Mouse (Mus musculus) heart, postnatal 0 days (tissue): ENCODE results near the gene Parg. TPM values are rescaled to one million over a fixed set of nuclear protein-coding genes. Genes with fewer than 3 reads are reported as not detected.

Source experiments
- ATAC-seq: fragments of 200-750 bp; cut with Nextera tagmentation; 2 replicates; pipeline ENCODE4 v1.8.0; 2017; ENCODE audit warnings: low read depth, moderate number of reproducible peaks, moderate library complexity; ENCODE audit not compliant: insufficient read depth
- DNase-seq: peaks from one replicate; pipeline ENCODE4 v3.0.0-alpha.2; 2016; ENCODE audit warnings: low spot score
- H3K27ac ChIP-seq: fragments of 300-500 bp; sonication (generic); 2 replicates; pipeline ENCODE4 v1.5.1; 2014; ENCODE audit warnings: low read depth, mild to moderate bottlenecking
- H3K27me3 ChIP-seq: fragments of 300-500 bp; sonication (generic); 2 replicates; pipeline ENCODE4 v1.6.1; 2014; ENCODE audit warnings: low read length, mixed read lengths; ENCODE audit not compliant: control insufficient read depth, insufficient read depth
- H3K36me3 ChIP-seq: fragments of 300-500 bp; sonication (generic); replicated peaks from 2 replicates; pipeline ENCODE4 v1.6.1; 2014; ENCODE audit warnings: low read length, mixed read lengths; ENCODE audit not compliant: control insufficient read depth, insufficient read depth
- H3K4me1 ChIP-seq: fragments of 300-500 bp; sonication (generic); 2 replicates; pipeline ENCODE4 v1.6.1; 2014; ENCODE audit warnings: antibody characterized with exemption; ENCODE audit not compliant: control insufficient read depth, insufficient read depth
- H3K4me2 ChIP-seq: fragments of 300-500 bp; sonication (generic); 2 replicates; pipeline ENCODE4 v1.6.1; 2014; ENCODE audit warnings: low read depth, mild to moderate bottlenecking, low read length, moderate library complexity
- H3K4me3 ChIP-seq: fragments of 300-500 bp; sonication (generic); 2 replicates; pipeline ENCODE4 v1.5.1; 2014; ENCODE audit warnings: low read depth, low read length
- H3K9ac ChIP-seq: fragments of 300-500 bp; sonication (generic); replicated peaks from 2 replicates; pipeline ENCODE4 v1.6.1; 2014; ENCODE audit warnings: low read depth, low read length, mixed read lengths
- H3K9me3 ChIP-seq: fragments of 300-500 bp; sonication (generic); replicated peaks from 2 replicates; pipeline ENCODE4 v1.6.1; 2016; ENCODE audit warnings: low read length; ENCODE audit not compliant: control insufficient read depth
- CTCF ChIP-seq: IDR thresholded peaks from 2 replicates; pipeline ENCODE4 v1.5.1; 2016; ENCODE audit warnings: antibody characterized with exemption, control low read depth, low read depth
- EP300 ChIP-seq: IDR thresholded peaks from 2 replicates; pipeline ENCODE4 v1.6.1; 2016; ENCODE audit warnings: antibody characterized with exemption, low read depth
- WGBS: fragments of 180-500 bp; shearing (Covaris S2); extraction: QIAGEN DNeasy Blood & Tissue Kit; methylation state at CpG from one replicate; pipeline ENCODE4 v1.1.7; 2014; 5-methylcytosine and 5-hydroxymethylcytosine counted together
- polyA plus RNA-seq: library from polyadenylated mRNA; unstranded; fragments of >200 nt; fragmentation: Nextera tagmentation; extraction: Ambion mirVana; gene quantifications from 2 replicates; pipeline ENCODE4 v1.2.1, GENCODE M21; 2015
- total RNA-seq: library from RNA; depleted of rRNA; stranded (reverse); fragments of >200 nt; gene quantifications from 2 replicates; pipeline ENCODE4 v1.2.3, GENCODE M21; 2014; ENCODE audit warnings: low replicate concordance

Parg gene
- total and polyA plus RNA-seq, 2 experiments from 2014 or later = 16.5 to 21.4 TPM

DNA sequence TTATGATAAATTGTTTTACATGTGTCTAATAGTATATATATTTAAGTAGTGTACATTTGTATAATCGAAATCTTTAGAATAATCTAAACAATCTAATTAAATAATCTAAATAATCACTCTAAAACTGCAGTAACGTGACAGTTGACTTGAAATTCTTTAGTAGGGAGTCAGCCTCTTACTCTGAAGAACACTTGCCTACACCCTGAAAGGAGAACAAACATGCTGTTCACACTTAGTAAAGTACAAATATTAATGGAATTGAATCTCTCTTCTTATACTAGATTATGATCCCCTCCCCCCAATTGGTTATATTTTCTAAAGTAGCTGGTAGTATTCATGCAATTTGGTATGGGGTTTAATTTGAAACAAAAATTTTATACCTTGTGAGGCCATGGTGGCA, 60.0 kb downstream of the Parg start:
- peaks cover 33% of the 10 kb centered on the region for H3K36me3 ChIP-seq
- DNase-seq = no peak
- no peak overlapping the region for H3K9ac ChIP-seq
- H3K4me3 ChIP-seq = no peak overlapping the region
- H3K4me2 ChIP-seq = no peak overlapping the region
- H3K9me3 ChIP-seq = no peaks in the 10 kb centered on the region
- H3K27me3 ChIP-seq = no peaks in the 10 kb centered on the region
- H3K4me1 ChIP-seq = no peaks in the 10 kb centered on the region
- no peak for TF ChIP-seq EP300
- WGBS = 78% methylated on average over 2 of the region's 2 CpGs
- no peak overlapping the region for H3K27ac ChIP-seq
- no peak for ATAC-seq

- DNase-seq (no peak), ATAC-seq (no peak)
- 67% methylated on average over 2 of the region's 2 CpGs for WGBS
- Histone ChIP-seq H3K27ac (no peak overlapping the region), H3K4me3 (no peak overlapping the region), H3K9ac (no peak overlapping the region), H3K36me3 (peaks cover 17% of the 10 kb centered on the region), H3K9me3 (no peaks in the 10 kb centered on the region), H3K27me3 (no peaks in the 10 kb centered on the region), H3K4me1 (no peaks in the 10 kb centered on the region), H3K4me2 (no peak overlapping the region)
- TF ChIP-seq EP300 = no peak
- no peak for TF ChIP-seq CTCF
These were observed 67.2 kb downstream of the Parg start for GRCm38 (mm10) chr14:32268999-32269398.

GRCm38 (mm10) chr14:32269589-32269988, 67.8 kb downstream of the Parg start:
- Histone ChIP-seq H3K9ac (no peak overlapping the region), H3K27ac (no peak overlapping the region), H3K4me1 (no peaks in the 10 kb centered on the region), H3K9me3 (no peaks in the 10 kb centered on the region), H3K4me2 (no peak overlapping the region), H3K4me3 (no peak overlapping the region), H3K36me3 (peaks cover 15% of the 10 kb centered on the region), H3K27me3 (no peaks in the 10 kb centered on the region)
- no peak for DNase-seq
- no peak for ATAC-seq
- TF ChIP-seq EP300 (no peak), CTCF (no peak)
- WGBS = 95% methylated on average over 4 of the region's 4 CpGs

DNA sequence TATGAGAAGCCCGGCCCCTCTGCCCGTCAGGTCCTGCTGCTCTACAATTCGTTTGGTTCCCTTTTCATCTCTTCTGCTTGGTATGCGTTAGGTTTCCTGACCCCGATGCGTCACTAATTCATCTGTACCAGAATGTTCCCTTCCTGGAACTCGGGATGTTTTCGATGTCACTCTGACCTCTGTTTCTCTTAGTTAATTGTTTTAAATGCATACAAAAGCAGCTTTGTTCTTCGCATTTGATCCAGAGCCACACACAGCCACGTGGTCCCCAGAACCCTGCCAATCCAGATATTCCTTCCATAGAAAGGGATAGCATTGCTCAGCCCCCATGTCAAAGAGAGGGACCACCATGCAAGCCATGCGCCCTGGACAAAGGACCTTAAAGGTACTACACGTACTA, 99.9 kb downstream of the Parg start:
- TF ChIP-seq EP300 (no peak), CTCF (no peak)
- no peak overlapping the region for H3K27ac ChIP-seq
- H3K9ac ChIP-seq = no peak overlapping the region
- no peaks in the 10 kb centered on the region; the same call in none of the 2 replicates for H3K36me3 ChIP-seq
- no peak overlapping the region for H3K4me2 ChIP-seq
- ATAC-seq (no peak), DNase-seq (no peak)
- no peaks in the 10 kb centered on the region for H3K9me3 ChIP-seq
- H3K27me3 ChIP-seq = no peaks in the 10 kb centered on the region
- 81% methylated on average over 12 of the region's 12 CpGs for WGBS
- H3K4me1 ChIP-seq = no peaks in the 10 kb centered on the region
- H3K4me3 ChIP-seq = no peak overlapping the region

DNA sequence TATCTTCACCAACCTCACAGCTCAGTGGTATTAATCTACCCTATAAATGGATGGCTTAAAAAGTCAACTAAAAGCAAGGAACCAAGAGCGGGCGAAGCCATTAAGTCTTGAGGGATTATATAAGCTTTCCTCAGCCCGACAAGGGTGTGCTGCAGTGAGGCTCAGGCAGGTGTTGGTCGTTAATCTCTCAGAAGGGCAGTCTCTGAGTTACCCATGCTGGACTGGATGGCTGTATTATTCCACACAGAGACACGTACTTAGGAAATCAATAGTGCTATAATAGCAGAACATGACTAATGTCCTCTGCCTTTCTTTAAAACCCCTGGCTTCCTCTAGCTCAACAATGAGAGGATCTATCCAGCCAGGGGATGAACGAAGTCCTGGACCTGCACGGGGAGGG, 100.7 kb downstream of the Parg start:
- WGBS = 87% methylated on average over 7 of the region's 7 CpGs
- TF ChIP-seq EP300 (no peak), CTCF (no peak)
- ATAC-seq (no peak), DNase-seq (no peak)
- Histone ChIP-seq H3K9me3 (no peaks in the 10 kb centered on the region), H3K4me1 (no peaks in the 10 kb centered on the region), H3K9ac (no peak overlapping the region), H3K36me3 (no peaks in the 10 kb centered on the region; the same call in none of the 2 replicates), H3K4me2 (no peak overlapping the region), H3K27me3 (no peaks in the 10 kb centered on the region), H3K27ac (no peak overlapping the region), H3K4me3 (no peak overlapping the region)

DNA sequence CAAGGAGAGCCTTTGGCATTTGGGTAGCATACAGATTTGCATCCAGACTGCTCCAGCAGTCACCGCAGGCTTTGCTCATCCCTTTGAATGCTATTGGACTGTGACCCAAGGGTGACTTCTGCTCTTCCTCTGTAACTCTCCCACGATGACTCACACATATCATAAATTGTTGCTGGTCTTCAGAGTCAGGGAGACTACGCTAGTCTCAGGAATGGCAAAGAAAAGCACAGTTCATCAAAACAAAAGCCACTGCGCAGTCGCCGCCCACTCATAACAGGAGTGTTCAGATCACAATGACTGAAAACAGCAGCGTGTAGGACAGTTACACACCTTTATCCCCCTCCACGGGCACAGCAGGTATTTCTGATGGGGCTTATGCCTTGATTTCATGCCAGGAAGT, 103.2 kb downstream of the Parg start:
- DNase-seq (no peak), ATAC-seq (no peak)
- Histone ChIP-seq H3K36me3 (no peaks in the 10 kb centered on the region; the same call in 1 of the 2 replicates), H3K4me2 (no peak overlapping the region), H3K27ac (no peak overlapping the region), H3K9ac (no peak overlapping the region), H3K27me3 (no peaks in the 10 kb centered on the region), H3K4me3 (no peak overlapping the region), H3K4me1 (no peaks in the 10 kb centered on the region), H3K9me3 (no peaks in the 10 kb centered on the region)
- TF ChIP-seq CTCF (no peak), EP300 (no peak)
- 90% methylated on average over 8 of the region's 8 CpGs for WGBS
